Mouse (Mus musculus): Measurements from ENCODE around the gene Pde7b.

DNA sequence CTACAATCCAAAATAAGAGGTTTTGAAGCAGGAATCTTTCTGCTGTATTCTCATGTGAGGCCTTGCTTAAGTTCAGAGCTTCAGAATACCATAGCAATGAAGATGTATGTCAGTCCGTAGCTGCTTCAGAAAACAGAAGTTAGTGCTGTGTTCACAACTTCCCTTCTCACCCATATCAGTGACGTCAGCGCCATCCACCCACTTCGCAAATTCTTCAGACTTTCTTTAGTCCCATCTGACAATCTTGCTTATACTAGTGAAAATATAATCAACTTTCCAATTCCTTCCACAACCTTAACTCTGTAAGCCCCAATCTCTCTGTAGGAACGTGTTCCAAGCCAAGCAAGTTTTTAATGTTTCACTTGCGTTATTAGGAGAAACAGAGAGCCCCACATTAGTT, 326.7 kb downstream of the Pde7b start:
- no peak for TF ChIP-seq CTCF (IDR thresholded peaks at IDR 0.05; ENCODE audit: low read depth)
- TF ChIP-seq EP300 (optimal IDR thresholded peaks at IDR 0.05), result no peak
